Mouse (Mus musculus): ENCODE data around the gene Tbc1d16.

DNA sequence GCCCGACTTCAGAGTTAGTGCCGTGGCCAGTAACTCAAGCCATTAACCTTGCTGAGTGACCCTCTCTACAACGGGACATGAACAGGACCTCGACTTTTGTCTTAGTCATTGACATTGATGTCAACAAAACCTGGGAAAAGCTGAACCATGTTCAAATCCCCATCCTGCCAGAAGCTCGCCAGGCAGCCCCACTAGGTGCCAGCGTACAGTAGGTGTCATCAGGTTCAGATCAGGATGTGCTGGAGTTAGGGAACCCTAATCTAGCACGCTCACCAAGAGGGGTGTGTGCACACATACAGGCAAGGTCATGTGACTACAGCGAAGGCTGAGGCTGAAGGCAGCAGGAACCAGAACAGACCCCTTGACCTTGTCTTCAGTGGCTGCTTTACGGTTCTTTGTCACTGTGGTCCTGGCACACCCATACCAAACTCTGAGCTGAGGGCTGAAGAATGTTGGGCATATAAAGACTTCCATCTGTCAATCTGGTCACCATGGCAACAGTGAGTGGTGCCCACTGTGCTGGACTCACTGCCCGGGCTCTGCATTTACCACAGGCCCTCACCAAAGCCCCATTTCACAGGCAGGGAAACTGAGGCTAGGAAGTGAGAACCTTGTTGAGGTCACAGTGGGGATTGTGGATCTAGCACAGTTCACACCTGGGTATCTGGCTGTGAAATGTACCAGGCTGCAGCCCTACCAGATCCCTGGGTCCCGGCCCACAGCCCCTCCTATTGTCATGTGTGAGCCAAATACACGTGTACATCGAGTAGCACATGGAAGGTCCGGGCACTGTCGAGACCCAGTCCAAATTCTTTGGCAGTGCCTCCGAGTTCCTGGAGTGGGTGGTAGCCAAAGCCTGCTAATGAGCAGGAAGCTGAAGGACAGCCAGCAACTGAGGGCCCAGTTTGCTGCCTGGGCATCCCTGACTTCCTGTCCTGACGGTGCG, 30.4 kb downstream of the Tbc1d16 start:
- no peak for TF ChIP-seq POLR2A (IDR thresholded peaks at IDR 0.05; ENCODE audit: low read depth, low read length)
- TF ChIP-seq CTCF (IDR thresholded peaks at IDR 0.05; ENCODE audit: extremely low read depth, insufficient read depth, insufficient read length, insufficient replicate concordance), result no peak

Data from spleen, adult 2 months (tissue).